Mouse (Mus musculus): ENCODE results near the gene Ifrd2. TPM values are rescaled to one million over a fixed set of nuclear protein-coding genes. Genes with fewer than 3 reads are reported as not detected.

Ifrd2 gene
- total and polyA plus RNA-seq, 3 experiments = 147 to 292 TPM; not detected in 1

DNA sequence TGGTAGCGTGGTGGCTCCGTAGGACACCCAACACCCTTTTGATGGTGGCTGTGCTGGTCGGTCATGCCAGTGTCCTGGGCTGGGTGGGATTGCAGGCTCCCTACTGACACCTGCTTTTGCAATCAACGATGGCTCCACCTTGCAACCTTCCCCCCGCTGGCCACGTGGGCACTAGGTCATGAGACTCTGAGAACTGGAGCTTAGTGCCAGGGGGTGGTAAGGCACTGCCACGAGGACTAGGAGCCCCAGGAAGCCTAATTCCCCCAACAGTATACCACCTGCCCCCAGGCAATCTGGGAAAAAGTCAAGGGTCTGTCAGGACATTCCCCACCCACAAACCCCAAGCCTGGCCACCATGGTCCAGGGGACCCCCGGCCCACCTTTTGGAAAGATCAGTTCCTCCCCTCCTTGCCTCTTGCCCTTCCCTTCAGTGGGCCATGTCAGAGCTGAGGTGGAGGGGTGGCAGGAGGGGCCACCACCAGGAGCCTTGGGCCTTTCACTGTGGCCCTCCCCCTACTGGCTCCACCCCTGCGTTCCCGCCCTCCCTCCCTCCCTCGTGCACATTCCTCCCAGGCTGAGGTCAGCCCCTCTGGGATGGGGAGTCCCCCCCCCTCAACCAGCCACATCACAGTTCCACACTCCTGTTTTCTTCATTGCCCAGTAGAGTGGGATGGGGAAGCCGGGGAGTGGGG is 21.4 kb downstream of the Ifrd2 start, which contains the start of gene Sema3b:
Gene Sema3b, minus strand, starts transcription at position 489 of the 692 bp plus-strand sequence.
- Histone ChIP-seq H3K4me1 (ENCODE audit: control insufficient read depth in 1 of 2, insufficient read depth in 2 of 2, low read length in 2 of 2) (peaks cover 3 to 23% of the 10 kb centered on the region in 2 experiments; a peak in 3 of 4 replicates), H3K79me2 (ENCODE audit: control insufficient read depth, insufficient read depth, low read length, poor library complexity) (peaks cover 2% of the 10 kb centered on the region; the same call in 1 of the 2 replicates), H3K9me3 (replicated peaks; ENCODE audit: insufficient read depth, low read length) (no peaks in the 10 kb centered on the region), H3K9ac (ENCODE audit: control insufficient read depth, low read depth, low read length, poor library complexity, severe bottlenecking) (no peak within 1 kb of the TSS), H3K27me3 (ENCODE audit: control insufficient read depth in 1 of 2, insufficient read depth in 2 of 2, low read length in 2 of 2) (no peaks in the 10 kb centered on the region), H3K4me3 (ENCODE audit: control insufficient read depth in 1 of 2, insufficient read depth in 1 of 2, low read depth in 2 of 2, low read length in 2 of 2) (no peak within 1 kb of the TSS), H3K27ac (ENCODE audit: control insufficient read depth, low read depth, low read length) (no peak within 1 kb of the TSS), H3K36me3 (ENCODE audit: control insufficient read depth in 1 of 2, insufficient read depth in 2 of 2, low read length in 2 of 2) (peaks cover 0 to 11% of the 10 kb centered on the region in 2 experiments; a peak in 2 of 4 replicates)
- TF ChIP-seq ZNF384 (IDR thresholded peaks at IDR 0.05; ENCODE audit: low read depth, low read length) (no peak), POLR2AphosphoS5 (IDR thresholded peaks at IDR 0.05; ENCODE audit: borderline replicate concordance, low read depth, low read length) (no peak), TCF12 (IDR thresholded peaks at IDR 0.05; ENCODE audit: low read depth, low read length) (no peak), E2F4 (IDR thresholded peaks at IDR 0.05; ENCODE audit: borderline replicate concordance, low read depth, low read length) (no peak), CHD2 (IDR thresholded peaks at IDR 0.05; ENCODE audit: low read length) (no peak), MEF2A (IDR thresholded peaks at IDR 0.05; ENCODE audit: extremely low read depth, insufficient replicate concordance, low read depth, low read length, poor library complexity, severe bottlenecking) (no peak), MYC (IDR thresholded peaks at IDR 0.05; ENCODE audit: low read depth, low read length) (no peak), JUND (IDR thresholded peaks at IDR 0.05; ENCODE audit: low read depth, low read length) (no peak), MYB (IDR thresholded peaks at IDR 0.05; ENCODE audit: low read depth, low read length) (no peak), BHLHE40 (IDR thresholded peaks at IDR 0.05; ENCODE audit: borderline replicate concordance, low read depth, low read length) (no peak), RCOR1 (IDR thresholded peaks at IDR 0.05; ENCODE audit: low read depth, low read length) (no peak), NELFE (IDR thresholded peaks at IDR 0.05; ENCODE audit: low read depth, low read length) (no peak), UBTF (IDR thresholded peaks at IDR 0.05; ENCODE audit: borderline replicate concordance, insufficient read depth, low read depth, low read length) (no peak)
- no peak for DNase-seq (ENCODE audit: low read depth, low spot score)

DNA sequence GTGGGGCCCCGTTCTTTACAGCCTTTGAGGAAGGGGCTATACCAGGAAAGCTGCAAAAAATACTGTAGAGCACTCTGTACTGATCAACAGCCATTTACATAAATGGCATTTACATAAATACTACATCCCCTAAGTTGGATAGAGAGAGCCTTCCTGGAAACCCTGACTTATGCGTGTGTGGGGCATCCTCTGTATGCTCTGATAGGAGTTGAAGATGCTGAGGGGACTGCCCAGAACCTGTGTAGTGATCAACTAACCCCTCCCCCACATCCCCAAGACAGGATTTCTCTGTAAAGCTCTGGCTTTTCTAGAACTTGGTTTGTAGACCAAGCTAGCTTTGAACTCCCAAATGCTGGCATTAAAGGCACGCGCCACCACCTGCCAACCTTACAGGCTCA is 22.0 kb downstream of the Ifrd2 start:
- H3K4me1 ChIP-seq (ENCODE audit: control insufficient read depth in 1 of 2, insufficient read depth in 2 of 2, low read length in 2 of 2) = peaks cover 3 to 23% of the 10 kb centered on the region in 2 experiments; a peak in 3 of 4 replicates
- DNase-seq (ENCODE audit: low read depth, low spot score) = no peak

More for the DNA sequence above, 22.0 kb downstream of the Ifrd2 start:
- no peak overlapping the region for H3K9ac ChIP-seq (ENCODE audit: control insufficient read depth, low read depth, low read length, poor library complexity, severe bottlenecking)
- H3K36me3 ChIP-seq (ENCODE audit: control insufficient read depth in 1 of 2, insufficient read depth in 2 of 2, low read length in 2 of 2) = peaks cover 0 to 11% of the 10 kb centered on the region in 2 experiments; a peak in 2 of 4 replicates
- H3K27me3 ChIP-seq (ENCODE audit: control insufficient read depth in 1 of 2, insufficient read depth in 2 of 2, low read length in 2 of 2) = no peaks in the 10 kb centered on the region
- no peaks in the 10 kb centered on the region for H3K9me3 ChIP-seq (replicated peaks; ENCODE audit: insufficient read depth, low read length)
- no peak overlapping the region for H3K27ac ChIP-seq (ENCODE audit: control insufficient read depth, low read depth, low read length)
- H3K79me2 ChIP-seq (ENCODE audit: control insufficient read depth, insufficient read depth, low read length, poor library complexity) = peaks cover 2% of the 10 kb centered on the region; the same call in 1 of the 2 replicates
- TF ChIP-seq POLR2A (IDR thresholded peaks at IDR 0.05; ENCODE audit: control insufficient read depth in 1 of 2, insufficient read depth in 1 of 2, low read depth in 1 of 2, low read length in 2 of 2, poor library complexity in 1 of 2) = no peak
- no peak for TF ChIP-seq HCFC1 (IDR thresholded peaks at IDR 0.05; ENCODE audit: low read depth, low read length)
- no peak for TF ChIP-seq CTCF (IDR thresholded peaks at IDR 0.05 in 2 of 3, conservative IDR thresholded peaks at IDR 0.05 in 1 of 3; ENCODE audit: control insufficient read depth in 1 of 3, insufficient read depth in 1 of 3, low read depth in 2 of 3, low read length in 3 of 3, poor library complexity in 1 of 3, severe bottlenecking in 1 of 3)
- TF ChIP-seq TAL1 (IDR thresholded peaks at IDR 0.05; ENCODE audit: low read length) = no peak
- no peak for TF ChIP-seq RAD21 (IDR thresholded peaks at IDR 0.05; ENCODE audit: low read depth, low read length)
- TF ChIP-seq ZNF384 (IDR thresholded peaks at IDR 0.05; ENCODE audit: low read depth, low read length) = no peak
- no peak for TF ChIP-seq MAFK (IDR thresholded peaks at IDR 0.05; ENCODE audit: borderline replicate concordance, low read depth, low read length)
- no peak for TF ChIP-seq MAX (IDR thresholded peaks at IDR 0.05; ENCODE audit: low read length)
- TF ChIP-seq ETS1 (IDR thresholded peaks at IDR 0.05; ENCODE audit: low read depth, low read length) = no peak
- TF ChIP-seq MXI1 (IDR thresholded peaks at IDR 0.05; ENCODE audit: low read depth, low read length) = no peak
- TF ChIP-seq TBP (IDR thresholded peaks at IDR 0.05; ENCODE audit: low read depth, low read length) = no peak
- TF ChIP-seq USF1 (IDR thresholded peaks at IDR 0.05; ENCODE audit: low read depth, low read length) = no peak
- no peak for TF ChIP-seq SIN3A (IDR thresholded peaks at IDR 0.05; ENCODE audit: low read length)
- TF ChIP-seq KAT2A (conservative IDR thresholded peaks at IDR 0.05; ENCODE audit: low read depth, low read length) = no peak
- TF ChIP-seq GABPA (IDR thresholded peaks at IDR 0.05; ENCODE audit: low read depth, low read length) = no peak
- TF ChIP-seq UBTF (IDR thresholded peaks at IDR 0.05; ENCODE audit: borderline replicate concordance, insufficient read depth, low read depth, low read length) = no peak
- TF ChIP-seq BHLHE40 (IDR thresholded peaks at IDR 0.05; ENCODE audit: borderline replicate concordance, low read depth, low read length) = no peak
- H3K4me3 ChIP-seq (ENCODE audit: control insufficient read depth in 1 of 2, insufficient read depth in 1 of 2, low read depth in 2 of 2, low read length in 2 of 2) = no peak overlapping the region

Data from MEL (cell line).